9 mouse cellular contexts compared by ENCODE assay signal in the genomic region with DNA sequence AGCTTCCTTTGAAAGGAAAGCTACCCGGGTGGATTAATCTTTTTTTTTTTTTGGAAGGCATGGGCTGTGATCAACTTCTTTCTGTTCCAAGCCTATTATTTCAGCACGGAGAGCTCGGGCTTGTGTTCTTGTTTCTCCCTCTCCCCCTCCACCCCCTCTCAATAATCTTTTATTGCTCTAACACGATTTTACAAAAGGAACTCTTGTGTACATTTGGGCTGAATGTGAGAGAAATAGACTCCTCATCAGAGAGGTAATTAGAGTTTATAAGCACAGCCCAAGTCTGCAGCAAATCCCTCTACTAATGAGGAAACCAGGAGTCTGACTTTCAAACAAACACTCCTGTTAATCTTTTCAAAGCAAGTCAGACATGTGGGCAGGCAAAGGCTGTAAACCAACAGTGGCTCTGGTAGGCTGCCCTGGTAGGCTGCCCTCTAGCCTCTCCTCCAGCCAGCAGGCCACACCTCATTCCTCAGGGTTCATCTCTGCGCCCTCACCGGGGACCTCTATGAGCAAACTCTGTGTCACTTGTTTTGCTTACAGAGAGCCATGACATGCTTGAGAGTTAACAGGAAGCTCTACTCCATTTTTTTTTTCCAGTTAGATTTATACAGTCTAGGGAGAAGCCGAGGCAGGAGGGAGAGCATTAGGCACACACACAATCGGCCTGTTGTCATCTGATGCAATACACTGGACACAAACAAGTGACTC.
A peak's percentile ranks its signal among the peaks of the same experiment; 100 is the strongest.
DNase-seq lines count a peak whose midpoint lies in the region; ATAC-seq lines count a peak whose summit lies in the region.
"Had no signal": no experiment of that assay in that cellular context is flagged by ENCODE, and none has a peak within 500 bp of the region (broad histone marks: within the 10 kb centered on the region; RNA-seq: fewer than 3 reads in every experiment).

No protein-coding gene starts in this region.

- H3K36me3 ChIP-seq in intestine, embryonic 16.5 days (ENCODE audit: control insufficient read depth, insufficient read depth, low read length), result no peaks in the 10 kb centered on the region
- no peaks in the 10 kb centered on the region for H3K36me3 ChIP-seq in hindbrain, embryonic 14.5 days (replicated peaks; ENCODE audit: control insufficient read depth, insufficient read depth)
- H3K36me3 ChIP-seq: hindbrain, embryonic 15.5 days had no signal

- peak overlapping the region; percentile 7; the same call in 1 of the 2 replicates for H3K27ac ChIP-seq in intestine, embryonic 16.5 days (ENCODE audit: low read length)
- no peak overlapping the region for H3K27ac ChIP-seq in hindbrain, embryonic 14.5 days
- H3K27ac ChIP-seq: hindbrain, embryonic 15.5 days had no signal

- no peak overlapping the region for H3K4me3 ChIP-seq in intestine, embryonic 16.5 days (ENCODE audit: low read length)
- no peak overlapping the region for H3K4me3 ChIP-seq in hindbrain, embryonic 14.5 days (replicated peaks; ENCODE audit: low read length)
- H3K4me3 ChIP-seq: hindbrain, embryonic 15.5 days had no signal

- 0 out of 2 replicates have a peak overlapping the region, but pooled peaks have one; percentile 6 for H3K4me2 ChIP-seq in intestine, embryonic 16.5 days (ENCODE audit: low read depth, low read length)
- no peak overlapping the region for H3K4me2 ChIP-seq in hindbrain, embryonic 14.5 days (replicated peaks)
- H3K4me2 ChIP-seq: hindbrain, embryonic 15.5 days had no signal

- no peaks in the 10 kb centered on the region for H3K9me3 ChIP-seq in intestine, embryonic 16.5 days (ENCODE audit: control insufficient read depth, low read length)
- no peaks in the 10 kb centered on the region for H3K9me3 ChIP-seq in hindbrain, embryonic 14.5 days (ENCODE audit: control insufficient read depth, low read length)
- H3K9me3 ChIP-seq: hindbrain, embryonic 15.5 days had no signal

- peak; percentile 71 for ATAC-seq in intestine, embryonic 16.5 days
- no peak for ATAC-seq in hindbrain, embryonic 14.5 days (ENCODE audit: low FRiP score)

- 11% methylated on average over 8 of the region's 8 CpGs for WGBS in intestine, embryonic 16.5 days
- 20% methylated on average over 8 of the region's 8 CpGs for WGBS in hindbrain, embryonic 14.5 days

- DNase-seq in Muller cell, postnatal 12 days (ENCODE audit: inconsistent ontology term), result peak; percentile 95
- peak; percentile 58 for DNase-seq in embryo, embryonic 10.5 days (ENCODE audit: low spot score)
- peak; percentile 45 for DNase-seq in lung, postnatal 25 days (ENCODE audit: low spot score)
- DNase-seq in T-cell, adult 2 months (ENCODE audit: low spot score), result no peak
- no peak for DNase-seq in spleen, postnatal 14 days (ENCODE audit: low spot score in 2 of 2)
- no peak for DNase-seq in heart, postnatal 25 days (ENCODE audit: low spot score)
- DNase-seq in hindbrain, embryonic 14.5 days (ENCODE audit: low spot score), result no peak

- H3K4me1 ChIP-seq in intestine, embryonic 16.5 days (ENCODE audit: control insufficient read depth, insufficient read depth, low read length), result peaks cover 25% of the 10 kb centered on the region
- H3K4me1 ChIP-seq in hindbrain, embryonic 14.5 days (replicated peaks; ENCODE audit: control insufficient read depth, insufficient read depth, low read length), result peaks cover 11% of the 10 kb centered on the region; the same call in 1 of the 2 replicates

- intact Hi-C loops in heart, postnatal 25 days (cut with DNase I), result no loop called here

- no peaks in the 10 kb centered on the region for H3K27me3 ChIP-seq in intestine, embryonic 16.5 days (replicated peaks; ENCODE audit: control insufficient read depth, insufficient read depth, low read length)
- H3K27me3 ChIP-seq in hindbrain, embryonic 14.5 days (ENCODE audit: control insufficient read depth, insufficient read depth, low read length), result peaks cover 14% of the 10 kb centered on the region

- H3K9ac ChIP-seq in intestine, embryonic 16.5 days (ENCODE audit: low read depth, low read length), result no peak overlapping the region
- no peak overlapping the region for H3K9ac ChIP-seq in hindbrain, embryonic 14.5 days
- H3K9ac ChIP-seq: hindbrain, embryonic 15.5 days had no signal

Comparison
In these comparisons a context has a peak if more than half of its experiments do, and no peak if none do; other contexts are left out.
1. DNase-seq: peak in Muller cell, postnatal 12 days (single experiment), embryo, embryonic 10.5 days (single experiment) and lung, postnatal 25 days (single experiment); none in T-cell, adult 2 months (single experiment), spleen, postnatal 14 days (0 of 2), heart, postnatal 25 days (single experiment) and hindbrain, embryonic 14.5 days (single experiment).